Mouse (Mus musculus) spleen, adult 2 months (tissue): ENCODE results near the gene Cpox.

ENCODE experiments used
- CTCF ChIP-seq: fragments of 200-500 bp; IDR thresholded peaks from 2 replicates; pipeline ENCODE4 v1.5.1; 2011; ENCODE audit warnings: mild to moderate bottlenecking, inconsistent platforms; ENCODE audit not compliant: insufficient read depth, insufficient read length, insufficient replicate concordance; ENCODE audit errors: extremely low read depth
- POLR2A ChIP-seq: fragments of 200-500 bp; IDR thresholded peaks from 2 replicates; pipeline ENCODE4 v1.6.1; 2011; ENCODE audit warnings: low read depth, low read length, inconsistent platforms

GRCm38 (mm10) chr16:58712221-58712620, 42.1 kb downstream of the Cpox start:
- TF ChIP-seq CTCF (no peak), POLR2A (no peak)
